Mouse (Mus musculus) c-Kit-positive CD71-positive TER-119-positive erythroid progenitor cells, embryonic 14.5 days (primary cell): Measurements from ENCODE around the gene Nmnat3.

ENCODE experiments used
- DNase-seq: peaks from one replicate; pipeline ENCODE4 v3.0.0-alpha.2; 2013; ENCODE audit warnings: low spot score

Gene Nmnat3

GRCm38 (mm10) chr9:98311316-98311965, 24.2 kb downstream of the Nmnat3 start:
- no peak for DNase-seq

DNA sequence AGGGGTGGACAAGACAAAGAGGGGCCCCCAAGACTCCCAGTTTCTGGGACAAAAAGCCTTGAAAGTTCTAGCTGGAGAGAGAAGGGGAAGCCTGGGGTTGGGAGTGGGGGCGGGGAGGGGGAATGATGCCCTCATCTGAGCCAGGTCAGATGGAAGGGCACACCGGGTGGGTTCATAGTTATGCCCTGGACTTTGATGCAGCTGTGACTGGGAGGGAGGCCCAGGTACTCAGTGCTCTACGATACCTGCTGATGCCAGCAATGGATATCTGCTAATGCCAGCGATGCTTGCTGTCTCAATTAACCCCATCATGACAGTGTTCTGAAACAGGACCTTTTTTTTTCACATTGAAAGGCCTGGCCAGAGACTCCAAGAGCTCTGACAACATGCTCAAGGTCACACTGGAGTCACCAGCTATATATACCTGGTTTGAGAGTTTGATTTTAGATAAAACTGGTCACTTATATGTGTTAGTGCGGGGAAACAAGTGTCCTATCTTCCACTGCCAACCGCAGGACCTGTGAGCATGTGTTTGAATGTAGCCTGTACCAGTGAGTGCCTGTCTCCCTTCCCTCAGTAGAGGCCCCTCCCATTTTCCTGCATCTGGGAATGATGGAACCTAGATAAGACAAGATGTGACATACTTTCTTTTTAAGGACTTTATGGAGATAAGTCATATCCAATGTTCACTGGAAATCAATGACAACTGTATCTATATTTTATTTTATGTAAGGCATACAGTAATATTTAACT, 25.6 kb downstream of the Nmnat3 start:
- DNase-seq = peak; percentile 50

GRCm38 (mm10) chr9:98313587-98313986, 26.4 kb downstream of the Nmnat3 start:
- DNase-seq = peak; percentile 85

- peak; percentile 66 for DNase-seq
These were observed 26.9 kb downstream of the Nmnat3 start for GRCm38 (mm10) chr9:98314059-98314650.

DNA sequence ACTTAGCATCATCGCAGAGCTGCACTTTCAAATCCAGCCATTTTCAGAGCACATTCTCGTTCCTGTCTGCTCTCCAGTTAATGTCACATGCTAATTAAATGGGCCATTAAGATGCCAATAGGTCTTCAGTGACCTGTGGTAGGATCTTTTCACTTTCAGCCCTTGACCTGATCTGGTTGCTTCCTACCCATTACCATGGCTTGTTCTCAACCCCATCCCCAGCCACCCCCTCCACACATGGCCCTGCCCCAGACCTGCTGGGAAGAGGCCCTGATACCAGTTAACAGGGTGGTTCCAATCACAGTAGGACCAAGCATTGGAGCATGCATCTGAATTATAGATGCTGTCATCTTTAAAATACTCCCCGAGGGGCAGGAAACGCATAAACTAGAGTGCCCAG, 30.7 kb downstream of the Nmnat3 start:
- DNase-seq = no peak

- DNase-seq = no peak
These were observed 31.6 kb downstream of the Nmnat3 start for GRCm38 (mm10) chr9:98318875-98319274.

DNA sequence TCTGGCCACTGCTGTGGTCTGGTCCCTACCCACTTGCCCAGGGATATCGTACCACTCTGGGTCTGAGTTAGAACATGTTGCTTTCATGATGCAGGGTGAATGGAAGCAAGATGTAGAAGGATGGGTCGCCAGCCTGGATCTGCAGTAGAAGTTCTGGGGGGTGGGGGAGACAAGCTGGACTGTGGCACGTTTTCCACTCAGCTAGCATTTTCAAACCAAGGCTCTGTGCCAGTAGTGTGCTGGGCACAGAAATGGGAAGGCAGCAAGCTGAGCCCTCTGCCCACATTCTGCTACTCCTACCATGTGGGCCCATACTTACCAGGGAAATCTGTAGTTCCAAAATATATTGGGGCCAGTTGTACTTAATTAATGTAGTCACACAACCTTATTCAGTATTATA, 33.5 kb downstream of the Nmnat3 start:
- DNase-seq = no peak

GRCm38 (mm10) chr9:98326088-98326487, 38.9 kb downstream of the Nmnat3 start:
- no peak for DNase-seq

DNA sequence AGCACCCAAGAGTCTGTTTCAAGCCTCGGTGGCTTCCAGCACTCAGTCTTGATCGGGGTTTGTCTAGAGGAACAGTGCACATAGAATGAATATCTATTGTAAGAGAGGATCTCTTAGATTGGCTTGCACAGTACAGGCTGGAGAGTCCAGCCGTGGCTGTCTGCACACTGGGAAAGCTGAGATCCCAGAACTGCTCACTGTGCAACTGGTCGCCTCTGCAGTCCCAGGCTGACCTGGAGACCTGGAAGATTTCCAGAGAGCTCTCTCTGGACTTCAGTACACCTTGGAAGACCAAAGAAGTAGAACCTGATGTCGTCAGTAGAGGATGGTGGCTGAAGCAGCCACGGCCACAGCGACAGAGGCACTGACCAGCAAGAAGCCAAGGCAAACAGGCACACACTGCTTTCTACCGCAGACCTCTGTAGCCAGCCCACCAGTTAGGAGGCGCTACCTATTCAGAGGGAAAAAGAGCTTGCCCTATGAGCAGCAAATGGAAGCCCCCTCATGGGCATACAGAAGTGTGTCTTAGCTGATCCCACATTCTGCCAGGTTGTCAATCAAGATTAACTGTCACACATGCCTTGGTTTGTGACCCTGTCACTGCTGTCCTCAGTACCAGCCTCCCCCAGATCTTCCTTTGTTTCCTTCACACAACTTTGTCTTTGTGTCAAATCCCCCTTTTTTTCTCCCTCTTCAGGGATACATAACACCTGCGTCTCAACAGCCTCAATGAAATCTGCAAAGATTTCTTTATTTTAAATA, 41.4 kb downstream of the Nmnat3 start:
- DNase-seq = no peak

GRCm38 (mm10) chr9:98329274-98330105, 42.3 kb downstream of the Nmnat3 start:
- no peak for DNase-seq

DNA sequence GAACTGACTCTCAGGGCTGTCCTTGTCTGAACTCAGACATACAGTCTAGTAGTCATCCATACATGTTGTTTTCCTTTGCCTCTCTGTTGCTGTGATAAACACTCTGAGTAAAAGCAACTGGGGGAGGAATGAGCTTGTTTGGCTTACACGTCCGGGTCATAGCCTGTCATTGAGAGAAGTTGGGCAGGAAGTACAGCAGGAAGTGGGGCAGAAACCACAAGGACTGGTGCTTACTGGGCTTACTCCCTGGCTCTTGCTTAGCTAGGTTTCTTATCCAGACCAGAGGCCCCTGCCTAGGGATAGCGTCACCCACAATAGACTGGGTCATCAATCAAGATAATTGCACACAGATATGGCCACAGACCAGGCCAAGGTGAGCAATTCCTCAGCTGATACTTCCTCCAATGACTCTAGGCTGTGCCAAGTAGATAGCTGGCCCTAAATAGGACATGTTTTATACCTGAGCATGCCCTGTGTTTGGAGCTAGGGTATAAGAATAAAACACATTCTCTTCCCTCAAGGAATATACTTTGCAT, 46.1 kb downstream of the Nmnat3 start:
- no peak for DNase-seq

- no peak for DNase-seq
These were observed 50.9 kb downstream of the Nmnat3 start for GRCm38 (mm10) chr9:98337881-98338769.

GRCm38 (mm10) chr9:98339971-98340370, 52.7 kb downstream of the Nmnat3 start:
- no peak for DNase-seq

DNA sequence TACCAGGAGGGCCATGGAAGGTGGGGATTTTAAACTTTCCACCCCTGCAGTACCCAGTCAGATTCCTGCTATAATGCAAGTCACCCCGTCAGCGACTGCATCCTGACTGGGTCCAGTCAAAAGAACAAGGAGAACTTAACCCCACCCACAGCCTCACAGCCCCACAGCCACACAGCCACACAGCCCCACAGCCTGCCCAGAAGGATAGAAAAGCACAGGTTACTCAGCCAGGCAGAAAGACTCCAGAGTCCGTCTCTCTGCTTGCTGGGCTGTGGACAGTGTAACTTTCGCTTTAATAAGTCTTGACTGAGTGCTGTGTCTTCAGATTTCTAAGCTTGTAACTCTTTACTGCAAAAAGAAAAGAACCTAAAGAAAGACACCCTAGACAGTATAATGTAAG, 53.2 kb downstream of the Nmnat3 start:
- DNase-seq = no peak

- DNase-seq = no peak
These were observed 58.6 kb downstream of the Nmnat3 start for GRCm38 (mm10) chr9:98345840-98346239.

DNA sequence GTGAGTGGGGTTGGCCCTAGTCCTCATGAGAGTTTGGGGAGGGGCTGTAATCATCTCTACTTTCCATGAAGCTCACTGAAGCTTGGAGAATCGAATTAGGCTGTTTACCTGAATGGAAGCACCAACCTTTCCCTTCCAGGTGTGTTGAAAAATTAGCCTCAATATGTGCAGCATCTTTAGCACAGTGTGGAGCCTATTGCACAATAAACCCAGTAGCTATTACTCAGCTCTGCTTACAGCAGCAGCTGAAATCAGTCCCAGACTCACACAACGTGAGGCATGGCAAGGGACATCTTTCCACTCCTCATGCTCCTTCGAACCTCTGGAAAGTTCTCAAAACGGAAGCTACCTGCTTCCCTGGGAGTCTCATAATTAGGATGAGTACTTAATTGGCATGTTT, 59.0 kb downstream of the Nmnat3 start:
- DNase-seq = no peak

GRCm38 (mm10) chr9:98347021-98347420, 59.8 kb downstream of the Nmnat3 start:
- no peak for DNase-seq

DNA sequence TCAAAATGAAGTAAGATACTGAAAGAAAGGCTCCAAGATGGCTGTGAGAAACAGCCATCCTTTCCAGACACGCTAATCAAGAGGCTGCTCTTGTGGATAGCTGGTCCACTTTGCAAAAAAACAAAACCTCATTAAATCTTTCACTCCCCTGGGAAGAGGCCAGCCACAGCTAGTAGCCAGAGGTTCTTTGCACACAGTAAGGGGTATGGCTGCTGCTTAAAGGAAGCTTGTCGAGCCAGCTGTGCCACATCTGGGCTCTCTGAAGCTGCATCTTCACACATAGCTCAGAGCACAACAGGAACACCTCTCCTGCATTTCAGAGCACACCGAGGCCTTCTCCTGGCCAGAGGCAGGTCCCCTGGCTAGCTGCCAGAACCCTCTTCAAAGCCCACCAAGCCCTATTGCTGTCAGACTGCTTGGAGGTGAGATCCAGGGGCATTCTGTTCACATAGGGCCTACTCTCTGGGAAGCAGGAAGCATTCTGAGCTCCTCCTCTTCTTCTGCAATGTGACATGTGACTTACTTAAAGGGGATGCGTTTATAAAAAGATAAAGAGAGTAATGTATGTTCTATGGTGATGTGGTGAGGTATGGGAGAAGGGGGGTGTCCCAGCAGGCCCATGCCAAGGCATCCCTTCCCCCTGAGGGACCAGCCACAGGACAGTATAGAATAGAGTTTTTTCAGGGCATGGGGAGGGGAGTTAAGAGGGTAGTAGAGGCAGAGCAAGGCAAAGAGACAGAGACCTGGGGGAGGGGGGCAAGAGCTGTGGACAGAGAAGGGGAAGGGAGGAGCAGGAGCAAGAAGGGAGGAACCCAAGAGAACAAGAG, 63.3 kb downstream of the Nmnat3 start:
- no peak for DNase-seq

GRCm38 (mm10) chr9:98352332-98352731, 65.1 kb downstream of the Nmnat3 start:
- no peak for DNase-seq
